Mouse (Mus musculus) adrenal gland, postnatal 10 days (tissue): ENCODE measurements around the gene Mustn1. TPM values are rescaled to one million over a fixed set of nuclear protein-coding genes. Genes with fewer than 3 reads are reported as not detected.

ENCODE experiments used
- DNase-seq: peaks from one replicate; pipeline ENCODE4 v3.0.0; 2021; ENCODE audit warnings: mixed read lengths
- total RNA-seq, 2 experiments: library from RNA; stranded (reverse); gene quantifications; 2 replicates each; pipeline ENCODE4 v1.2.3; 2021

Mustn1 gene
- total RNA-seq, 2 experiments from 2014 or later, result 11.1 to 11.6 TPM

- no peak for DNase-seq
Measured at GRCm38 (mm10) chr14:30879794-30880193, 794 bp downstream of the Mustn1 start.

- DNase-seq, result no peak
Measured at GRCm38 (mm10) chr14:30880251-30880650, 1.3 kb downstream of the Mustn1 start.

- peak; percentile 78 for DNase-seq
Measured at GRCm38 (mm10) chr14:30880811-30881717, 2.1 kb downstream of the Mustn1 start.

- DNase-seq, result no peak
Measured at GRCm38 (mm10) chr14:30881718-30882108, 2.7 kb downstream of the Mustn1 start.

GRCm38 (mm10) chr14:30885298-30885697, 6.3 kb downstream of the Mustn1 start:
- no peak for DNase-seq

- DNase-seq, result no peak
Measured at GRCm38 (mm10) chr14:30886204-30886603, 7.2 kb downstream of the Mustn1 start, which contains the start of gene Itih4. TSS of gene Itih4 (plus strand) at chr14:30886476.

- DNase-seq, result peak; percentile 81
Measured at GRCm38 (mm10) chr14:30888271-30888732, 9.3 kb downstream of the Mustn1 start.

- DNase-seq, result no peak
Measured at GRCm38 (mm10) chr14:30899972-30900371, 21.0 kb downstream of the Mustn1 start.

GRCm38 (mm10) chr14:30902628-30903027, 23.6 kb downstream of the Mustn1 start:
- no peak for DNase-seq

- DNase-seq, result no peak
Measured at GRCm38 (mm10) chr14:30903036-30903435, 24.0 kb downstream of the Mustn1 start.

GRCm38 (mm10) chr14:30904307-30904706, 25.3 kb downstream of the Mustn1 start:
- DNase-seq, result no peak

- DNase-seq, result no peak
Measured at GRCm38 (mm10) chr14:30906001-30906400, 27.0 kb downstream of the Mustn1 start.

GRCm38 (mm10) chr14:30907814-30908265, 28.8 kb downstream of the Mustn1 start:
- DNase-seq, result no peak

GRCm38 (mm10) chr14:30911141-30911540, 32.1 kb downstream of the Mustn1 start:
- DNase-seq, result peak; percentile 19

- DNase-seq, result no peak
Measured at GRCm38 (mm10) chr14:30912641-30913040, 33.6 kb downstream of the Mustn1 start.

GRCm38 (mm10) chr14:30913404-30913803, 34.4 kb downstream of the Mustn1 start:
- peak; percentile 60 for DNase-seq

- no peak for DNase-seq
Measured at GRCm38 (mm10) chr14:30916516-30916915, 37.5 kb downstream of the Mustn1 start.

GRCm38 (mm10) chr14:30922053-30922670, 43.2 kb downstream of the Mustn1 start:
- DNase-seq, result no peak

GRCm38 (mm10) chr14:30923375-30924105, 44.5 kb downstream of the Mustn1 start, which contains the start of gene Itih3:
TSS of gene Itih3 (minus strand) at chr14:30923760.
- DNase-seq, result peak; percentile 23

- DNase-seq, result no peak
Measured at GRCm38 (mm10) chr14:30925492-30925891, 46.5 kb downstream of the Mustn1 start.

GRCm38 (mm10) chr14:30930386-30930785, 51.4 kb downstream of the Mustn1 start:
- DNase-seq, result peak; percentile 49
